Mouse (Mus musculus) neural tube, embryonic 12.5 days (tissue): ENCODE data around the gene Mrpl10. TPM values are rescaled to one million over a fixed set of nuclear protein-coding genes. Genes with fewer than 3 reads are reported as not detected.
A peak's percentile ranks its signal among the peaks of the same experiment; 100 is the strongest.

Source experiments
- ATAC-seq: fragments of 200-750 bp; cut with Nextera tagmentation; 2 replicates; pipeline ENCODE4 v1.8.0; 2017; ENCODE audit warnings: low read depth, mild to moderate bottlenecking, moderate TSS enrichment, moderate library complexity; ENCODE audit not compliant: low FRiP score
- H3K27ac ChIP-seq: fragments of 300-500 bp; sonication (generic); 2 replicates; pipeline ENCODE4 v1.5.1; 2016
- H3K27me3 ChIP-seq: fragments of 300-500 bp; sonication (generic); replicated peaks from 2 replicates; pipeline ENCODE4 v1.6.1; 2016; ENCODE audit warnings: mild to moderate bottlenecking
- H3K36me3 ChIP-seq: fragments of 300-500 bp; sonication (generic); 2 replicates; pipeline ENCODE4 v1.6.1; 2016; ENCODE audit warnings: mild to moderate bottlenecking
- H3K4me1 ChIP-seq: fragments of 300-500 bp; sonication (generic); 2 replicates; pipeline ENCODE4 v1.6.1; 2016
- H3K4me2 ChIP-seq: fragments of 300-500 bp; sonication (generic); replicated peaks from 2 replicates; pipeline ENCODE4 v1.6.1; 2016; ENCODE audit warnings: mild to moderate bottlenecking
- H3K4me3 ChIP-seq: fragments of 300-500 bp; sonication (generic); 2 replicates; pipeline ENCODE4 v1.5.1; 2016
- H3K9ac ChIP-seq: fragments of 300-500 bp; sonication (generic); 2 replicates; pipeline ENCODE4 v1.6.1; 2016; ENCODE audit warnings: mild to moderate bottlenecking
- H3K9me3 ChIP-seq: fragments of 300-500 bp; sonication (generic); 2 replicates; pipeline ENCODE4 v1.6.1; 2016; ENCODE audit warnings: mild to moderate bottlenecking
- WGBS: fragments of 180-500 bp; shearing (Covaris S2); methylation state at CpG from one replicate; pipeline ENCODE4 v1.1.7; 2016; 5-methylcytosine and 5-hydroxymethylcytosine counted together
- polyA plus RNA-seq: library from polyadenylated mRNA; unstranded; fragments of >200 nt; fragmentation: Nextera tagmentation; extraction: Ambion mirVana; gene quantifications from 2 replicates; pipeline ENCODE4 v1.2.1, GENCODE M21; 2016

The Mrpl10 gene
- polyA plus RNA-seq, 1 experiment from 2014 or later, result 68.3 TPM

GRCm38 (mm10) chr11:97052219-97052646, 10.9 kb downstream of the Mrpl10 start:
- ATAC-seq, result no peak
- H3K9ac ChIP-seq, result no peak overlapping the region
- no peaks in the 10 kb centered on the region for H3K27me3 ChIP-seq
- peaks cover 49% of the 10 kb centered on the region for H3K36me3 ChIP-seq
- H3K4me3 ChIP-seq, result no peak overlapping the region
- 26% methylated on average over 11 of the region's 11 CpGs for WGBS
- H3K4me1 ChIP-seq, result peaks cover 22% of the 10 kb centered on the region
- H3K9me3 ChIP-seq, result no peaks in the 10 kb centered on the region
- peak overlapping the region; percentile 90 for H3K4me2 ChIP-seq
- H3K27ac ChIP-seq, result no peak overlapping the region

- no peak overlapping the region for H3K4me3 ChIP-seq
- H3K27me3 ChIP-seq, result no peaks in the 10 kb centered on the region
- WGBS, result 60% methylated on average over 9 of the region's 9 CpGs
- no peaks in the 10 kb centered on the region for H3K4me1 ChIP-seq
- H3K4me2 ChIP-seq, result no peak overlapping the region
- peaks cover 43% of the 10 kb centered on the region for H3K36me3 ChIP-seq
- H3K27ac ChIP-seq, result no peak overlapping the region
- no peak overlapping the region for H3K9ac ChIP-seq
- no peak for ATAC-seq
- no peaks in the 10 kb centered on the region for H3K9me3 ChIP-seq
Measured at GRCm38 (mm10) chr11:97063274-97063920, 22.0 kb downstream of the Mrpl10 start.

GRCm38 (mm10) chr11:97063921-97064295, 22.5 kb downstream of the Mrpl10 start:
- peaks cover 49% of the 10 kb centered on the region for H3K36me3 ChIP-seq
- ATAC-seq, result no peak
- H3K9me3 ChIP-seq, result no peaks in the 10 kb centered on the region
- H3K4me2 ChIP-seq, result no peak overlapping the region
- no peak overlapping the region for H3K9ac ChIP-seq
- H3K4me3 ChIP-seq, result no peak overlapping the region
- H3K27me3 ChIP-seq, result no peaks in the 10 kb centered on the region
- no peak overlapping the region for H3K27ac ChIP-seq
- 87% methylated on average over 3 of the region's 3 CpGs for WGBS
- no peaks in the 10 kb centered on the region for H3K4me1 ChIP-seq

GRCm38 (mm10) chr11:97065538-97066295, 24.4 kb downstream of the Mrpl10 start:
- no peaks in the 10 kb centered on the region for H3K27me3 ChIP-seq
- ATAC-seq, result no peak
- no peaks in the 10 kb centered on the region for H3K4me1 ChIP-seq
- peaks cover 35% of the 10 kb centered on the region for H3K36me3 ChIP-seq
- H3K27ac ChIP-seq, result no peak overlapping the region
- no peak overlapping the region for H3K4me2 ChIP-seq
- H3K4me3 ChIP-seq, result no peak overlapping the region
- H3K9ac ChIP-seq, result no peak overlapping the region
- no peaks in the 10 kb centered on the region for H3K9me3 ChIP-seq
- 92% methylated on average over 12 of the region's 12 CpGs for WGBS

GRCm38 (mm10) chr11:97066656-97067360, 25.4 kb downstream of the Mrpl10 start:
- whole genome bisulfite sequencing, result 45% methylated on average over 22 of the region's 22 CpGs
- Histone ChIP-seq H3K9me3 (no peaks in the 10 kb centered on the region), H3K27ac (no peak overlapping the region), H3K4me2 (no peak overlapping the region), H3K9ac (no peak overlapping the region), H3K27me3 (no peaks in the 10 kb centered on the region), H3K36me3 (peaks cover 24% of the 10 kb centered on the region), H3K4me3 (no peak overlapping the region), H3K4me1 (no peaks in the 10 kb centered on the region)
- no peak for ATAC-seq

- H3K36me3 ChIP-seq, result peaks cover 24% of the 10 kb centered on the region
- no peak overlapping the region for H3K4me2 ChIP-seq
- 36% methylated on average over 1 of the region's 1 CpGs for WGBS
- H3K27ac ChIP-seq, result no peak overlapping the region
- H3K9me3 ChIP-seq, result no peaks in the 10 kb centered on the region
- no peak overlapping the region for H3K4me3 ChIP-seq
- 0 out of 2 replicates have a peak overlapping the region, but pooled peaks have one; percentile 26 for H3K9ac ChIP-seq
- no peak for ATAC-seq
- H3K4me1 ChIP-seq, result no peaks in the 10 kb centered on the region
- no peaks in the 10 kb centered on the region for H3K27me3 ChIP-seq
Measured at GRCm38 (mm10) chr11:97069333-97069732, 28.0 kb downstream of the Mrpl10 start.

GRCm38 (mm10) chr11:97069770-97070169, 28.4 kb downstream of the Mrpl10 start:
- Histone ChIP-seq H3K4me3 (no peak overlapping the region), H3K36me3 (peaks cover 24% of the 10 kb centered on the region), H3K4me2 (no peak overlapping the region), H3K27ac (no peak overlapping the region), H3K9me3 (no peaks in the 10 kb centered on the region), H3K4me1 (no peaks in the 10 kb centered on the region), H3K27me3 (no peaks in the 10 kb centered on the region), H3K9ac (no peak overlapping the region)
- WGBS, result 88% methylated on average over 2 of the region's 2 CpGs
- no peak for ATAC-seq

GRCm38 (mm10) chr11:97071129-97071528, 29.8 kb downstream of the Mrpl10 start:
- Histone ChIP-seq H3K9ac (no peak overlapping the region), H3K9me3 (no peaks in the 10 kb centered on the region), H3K4me2 (no peak overlapping the region), H3K36me3 (peaks cover 21% of the 10 kb centered on the region), H3K4me3 (no peak overlapping the region), H3K27me3 (no peaks in the 10 kb centered on the region), H3K27ac (no peak overlapping the region), H3K4me1 (no peaks in the 10 kb centered on the region)
- ATAC-seq, result no peak
- WGBS, result 84% methylated on average over 1 of the region's 1 CpGs

- H3K36me3 ChIP-seq, result peaks cover 14% of the 10 kb centered on the region
- no peak overlapping the region for H3K9ac ChIP-seq
- ATAC-seq, result no peak
- no peak overlapping the region for H3K4me2 ChIP-seq
- H3K4me3 ChIP-seq, result no peak overlapping the region
- no peak overlapping the region for H3K27ac ChIP-seq
- H3K4me1 ChIP-seq, result no peaks in the 10 kb centered on the region
- no peaks in the 10 kb centered on the region for H3K9me3 ChIP-seq
- H3K27me3 ChIP-seq, result no peaks in the 10 kb centered on the region
- WGBS, result 36% methylated on average over 3 of the region's 3 CpGs
Measured at GRCm38 (mm10) chr11:97072533-97072932, 31.2 kb downstream of the Mrpl10 start.

- H3K4me1 ChIP-seq, result no peaks in the 10 kb centered on the region
- no peak for ATAC-seq
- H3K4me2 ChIP-seq, result no peak overlapping the region
- no peaks in the 10 kb centered on the region for H3K27me3 ChIP-seq
- H3K9me3 ChIP-seq, result no peaks in the 10 kb centered on the region
- H3K4me3 ChIP-seq, result no peak overlapping the region
- WGBS, result 80% methylated on average over 8 of the region's 8 CpGs
- H3K9ac ChIP-seq, result no peak overlapping the region
- no peak overlapping the region for H3K27ac ChIP-seq
- no peaks in the 10 kb centered on the region for H3K36me3 ChIP-seq
Measured at GRCm38 (mm10) chr11:97074235-97074634, 32.9 kb downstream of the Mrpl10 start.

- 64% methylated on average over 4 of the region's 4 CpGs for WGBS
- no peak overlapping the region for H3K4me2 ChIP-seq
- no peaks in the 10 kb centered on the region for H3K27me3 ChIP-seq
- no peak for ATAC-seq
- H3K4me3 ChIP-seq, result no peak overlapping the region
- H3K4me1 ChIP-seq, result peaks cover 4% of the 10 kb centered on the region; the same call in 1 of the 2 replicates
- no peak overlapping the region for H3K9ac ChIP-seq
- H3K27ac ChIP-seq, result no peak overlapping the region
- no peaks in the 10 kb centered on the region for H3K9me3 ChIP-seq
- no peaks in the 10 kb centered on the region for H3K36me3 ChIP-seq
Measured at GRCm38 (mm10) chr11:97078751-97079150, 37.4 kb downstream of the Mrpl10 start.

GRCm38 (mm10) chr11:97080291-97080690, 38.9 kb downstream of the Mrpl10 start:
- 57% methylated on average over 9 of the region's 9 CpGs for WGBS
- H3K36me3 ChIP-seq, result no peaks in the 10 kb centered on the region
- no peaks in the 10 kb centered on the region for H3K9me3 ChIP-seq
- no peak for ATAC-seq
- no peaks in the 10 kb centered on the region for H3K27me3 ChIP-seq
- H3K4me1 ChIP-seq, result peaks cover 7% of the 10 kb centered on the region; the same call in 1 of the 2 replicates
- no peak overlapping the region for H3K9ac ChIP-seq
- no peak overlapping the region for H3K4me2 ChIP-seq
- no peak overlapping the region for H3K27ac ChIP-seq
- no peak overlapping the region for H3K4me3 ChIP-seq
